Mouse (Mus musculus) thymus, adult 2 months (tissue): ENCODE measurements around the gene Zfp119b. TPM values are rescaled to one million over a fixed set of nuclear protein-coding genes. Genes with fewer than 3 reads are reported as not detected.

ENCODE experiments used
- DNase-seq: peaks from one replicate; pipeline ENCODE4 v3.0.0; 2021
- H3K27ac ChIP-seq: fragments of 200-500 bp; 2 replicates; pipeline ENCODE4 v1.5.1; 2012; ENCODE audit warnings: low read length, control low read depth; ENCODE audit not compliant: control insufficient read depth, insufficient read depth
- H3K27me3 ChIP-seq: fragments of 200-500 bp; 2 replicates; pipeline ENCODE4 v1.6.1; 2012; ENCODE audit warnings: mild to moderate bottlenecking, low read length, moderate library complexity, mixed read lengths; ENCODE audit not compliant: control insufficient read depth, insufficient read depth
- H3K36me3 ChIP-seq: fragments of 200-500 bp; 2 replicates; pipeline ENCODE4 v1.6.1; 2012; ENCODE audit warnings: mild to moderate bottlenecking, low read length, moderate library complexity; ENCODE audit not compliant: control insufficient read depth, insufficient read depth
- H3K4me1 ChIP-seq: fragments of 200-500 bp; replicated peaks from 2 replicates; pipeline ENCODE4 v1.6.1; 2012; ENCODE audit warnings: low read length; ENCODE audit not compliant: control insufficient read depth, insufficient read depth
- H3K4me3 ChIP-seq: fragments of 200-500 bp; 2 replicates; pipeline ENCODE4 v1.5.1; 2012; ENCODE audit warnings: mild to moderate bottlenecking, low read length, control low read depth, moderate library complexity; ENCODE audit not compliant: control insufficient read depth, insufficient read depth
- CTCF ChIP-seq: fragments of 200-500 bp; IDR thresholded peaks from 2 replicates; pipeline ENCODE4 v1.5.1; 2012; ENCODE audit warnings: mild to moderate bottlenecking, control low read depth, low read length, moderate library complexity, borderline replicate concordance; ENCODE audit not compliant: control insufficient read depth, poor library complexity, insufficient read depth; ENCODE audit errors: extremely low read depth
- POLR2A ChIP-seq: fragments of 200-500 bp; IDR thresholded peaks from 2 replicates; pipeline ENCODE4 v1.6.1; 2012; ENCODE audit warnings: mild to moderate bottlenecking, low read length, control low read depth, moderate library complexity; ENCODE audit not compliant: control insufficient read depth, poor library complexity, insufficient read depth; ENCODE audit errors: extremely low read depth
- WGBS: fragments of 180-500 bp; shearing (Covaris S2); methylation state at CpG from one replicate; pipeline ENCODE4 v1.1.7; 2018; 5-methylcytosine and 5-hydroxymethylcytosine counted together
- polyA plus RNA-seq: library from polyadenylated mRNA; depleted of rRNA; stranded (reverse); fragments of >200 nt; gene quantifications from 2 replicates; pipeline ENCODE4 v1.2.3, GENCODE M21; 2012

Gene Zfp119b
- polyA plus RNA-seq, 1 experiment, result 0.23 TPM

DNA sequence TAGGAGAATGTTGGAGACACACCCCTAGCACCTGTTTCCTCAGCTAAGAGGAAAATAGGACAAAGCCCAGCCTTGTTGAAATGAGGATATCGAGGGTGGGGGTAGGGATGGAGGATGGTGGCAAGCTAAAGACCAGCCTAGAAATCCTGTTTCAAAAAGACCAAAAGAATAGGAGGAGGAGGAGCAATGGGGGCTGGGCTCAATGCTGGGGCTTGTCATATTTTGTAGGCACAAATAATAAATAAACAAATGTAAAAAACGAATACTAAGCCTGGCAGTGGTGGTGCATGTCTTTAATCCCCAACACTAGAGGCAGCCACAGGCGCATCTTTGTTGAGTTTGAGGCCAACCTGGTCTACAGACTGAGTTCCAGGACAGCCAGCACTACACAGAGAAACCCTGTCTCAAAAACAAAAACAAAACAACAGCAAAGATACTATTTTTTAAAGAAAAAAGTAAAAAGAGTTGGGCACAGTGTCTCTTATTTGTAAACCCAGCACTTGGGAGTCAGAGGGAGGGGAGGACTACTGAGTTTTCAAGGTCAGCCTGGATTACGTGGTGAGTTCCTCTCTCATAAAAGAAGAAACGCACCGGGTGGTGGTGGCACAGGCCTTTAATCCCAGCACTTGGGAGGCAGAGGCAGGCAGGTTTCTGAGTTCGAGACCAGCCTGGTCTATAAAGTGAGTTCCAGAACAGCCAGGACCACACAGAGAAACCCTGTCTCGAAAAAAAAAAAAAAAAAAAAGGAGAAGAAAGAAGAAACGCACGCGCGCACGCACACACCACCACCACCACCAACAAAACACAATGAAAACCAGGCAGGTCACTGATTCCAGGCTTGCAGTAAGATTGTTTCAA lies 8.7 kb upstream of the Zfp119b start:
- no peaks in the 10 kb centered on the region for H3K27me3 ChIP-seq
- no peaks in the 10 kb centered on the region for H3K36me3 ChIP-seq
- H3K27ac ChIP-seq, result no peak overlapping the region
- H3K4me1 ChIP-seq, result peaks cover 10% of the 10 kb centered on the region
- WGBS, result 85% methylated on average over 13 of the region's 13 CpGs
- TF ChIP-seq CTCF (no peak), POLR2A (no peak)
- no peak overlapping the region for H3K4me3 ChIP-seq
- DNase-seq, result no peak

DNA sequence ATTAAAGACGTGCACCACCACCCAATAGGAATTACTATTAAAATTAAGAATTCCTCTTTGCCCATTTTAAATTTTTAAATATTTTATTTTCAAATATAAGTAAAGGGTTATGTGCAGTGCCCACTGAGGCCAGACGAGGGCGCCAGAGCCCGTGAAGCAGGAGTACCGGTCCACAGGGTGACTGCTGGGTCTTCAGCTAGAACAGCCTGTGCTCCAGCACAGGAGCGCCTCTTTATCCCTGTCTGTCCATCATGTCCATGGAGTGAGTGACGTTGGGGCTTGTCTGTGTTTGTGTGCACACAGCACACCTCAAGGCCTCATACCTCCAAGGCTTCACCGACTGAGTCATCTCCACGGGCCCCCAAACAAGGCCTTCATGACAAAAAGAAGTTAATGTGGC lies 7.9 kb upstream of the Zfp119b start:
- no peaks in the 10 kb centered on the region for H3K27me3 ChIP-seq
- 37% methylated on average over 9 of the region's 9 CpGs for WGBS
- no peak overlapping the region for H3K4me3 ChIP-seq
- TF ChIP-seq POLR2A (no peak), CTCF (peak; percentile 80; the same call in 1 of the 2 replicates)
- no peak overlapping the region for H3K27ac ChIP-seq
- DNase-seq, result peak; percentile 68
- H3K4me1 ChIP-seq, result peaks cover 10% of the 10 kb centered on the region
- no peaks in the 10 kb centered on the region for H3K36me3 ChIP-seq

DNA sequence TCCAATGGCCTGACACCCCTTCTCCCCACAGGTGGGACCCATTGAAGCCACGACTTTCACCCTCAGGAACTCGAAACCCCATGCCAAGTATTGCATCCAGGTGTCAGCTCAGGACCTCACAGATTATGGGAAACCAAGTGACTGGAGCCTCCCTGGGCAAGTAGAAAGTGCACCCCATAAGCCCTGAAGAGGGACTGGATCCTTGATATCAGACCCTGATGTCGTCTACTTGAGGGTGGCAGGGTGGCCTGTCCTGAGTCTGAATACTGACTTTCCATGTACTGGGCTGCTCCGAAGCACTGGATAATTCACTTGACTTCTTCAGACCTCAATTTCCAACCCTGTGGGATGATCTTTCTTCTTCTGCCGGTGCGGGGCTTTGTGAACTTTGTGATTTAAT lies 7.3 kb upstream of the Zfp119b start:
- 87% methylated on average over 6 of the region's 6 CpGs for WGBS
- TF ChIP-seq CTCF, result no peak
- TF ChIP-seq POLR2A, result no peak
- H3K27me3 ChIP-seq, result no peaks in the 10 kb centered on the region
- H3K27ac ChIP-seq, result no peak overlapping the region
- no peak for DNase-seq
- no peak overlapping the region for H3K4me3 ChIP-seq
- H3K4me1 ChIP-seq, result peaks cover 10% of the 10 kb centered on the region
- H3K36me3 ChIP-seq, result no peaks in the 10 kb centered on the region

DNA sequence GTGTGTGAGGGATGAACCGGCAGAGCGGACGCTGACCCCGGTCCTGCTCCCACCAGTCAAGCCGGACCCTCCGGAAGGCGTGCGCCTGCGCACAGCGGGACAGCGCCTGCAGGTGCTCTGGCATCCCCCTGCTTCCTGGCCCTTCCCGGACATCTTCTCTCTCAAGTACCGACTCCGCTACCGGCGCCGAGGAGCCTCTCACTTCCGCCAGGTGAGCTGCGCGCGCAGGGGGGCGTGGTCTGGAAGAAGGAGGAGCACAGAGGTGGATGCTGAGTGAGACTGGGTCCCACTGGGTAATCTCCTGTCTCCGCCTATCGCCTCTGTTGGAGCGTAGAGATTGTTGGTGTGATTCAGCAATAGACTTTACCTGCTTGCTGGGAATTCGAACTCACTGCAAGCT lies 6.8 kb upstream of the Zfp119b start:
- DNase-seq, result no peak
- Histone ChIP-seq H3K4me3 (no peak overlapping the region), H3K27ac (no peak overlapping the region)

DNA sequence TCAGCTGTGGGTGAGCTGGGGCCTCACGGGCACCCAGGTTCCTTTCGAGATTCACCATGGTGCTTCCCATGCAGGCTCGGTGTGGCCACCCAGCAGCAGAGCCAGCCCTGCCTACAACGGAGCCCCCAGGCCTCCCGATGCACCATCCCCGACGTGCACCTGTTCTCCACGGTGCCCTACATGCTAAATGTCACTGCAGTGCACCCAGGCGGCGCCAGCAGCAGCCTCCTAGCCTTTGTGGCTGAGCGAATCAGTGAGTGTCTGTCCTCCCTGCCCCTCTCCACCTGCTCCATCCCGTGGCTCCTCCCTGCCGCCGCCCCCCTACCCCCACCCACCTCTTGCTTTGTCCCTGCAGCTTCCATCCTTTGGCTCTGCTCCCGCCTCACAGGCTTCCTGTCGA lies 4.9 kb upstream of the Zfp119b start:
- 48% methylated on average over 16 of the region's 16 CpGs for WGBS
- TF ChIP-seq CTCF (no peak), POLR2A (no peak)
- no peak overlapping the region for H3K4me3 ChIP-seq
- peaks cover 5% of the 10 kb centered on the region for H3K4me1 ChIP-seq
- no peaks in the 10 kb centered on the region for H3K27me3 ChIP-seq
- DNase-seq, result no peak
- H3K36me3 ChIP-seq, result no peaks in the 10 kb centered on the region
- H3K27ac ChIP-seq, result no peak overlapping the region

More for the DNA sequence above, 6.8 kb upstream of the Zfp119b start:
- no peaks in the 10 kb centered on the region for H3K36me3 ChIP-seq
- TF ChIP-seq POLR2A (no peak), CTCF (no peak)
- 95% methylated on average over 26 of the region's 26 CpGs for WGBS
- H3K27me3 ChIP-seq, result no peaks in the 10 kb centered on the region
- H3K4me1 ChIP-seq, result peaks cover 10% of the 10 kb centered on the region

DNA sequence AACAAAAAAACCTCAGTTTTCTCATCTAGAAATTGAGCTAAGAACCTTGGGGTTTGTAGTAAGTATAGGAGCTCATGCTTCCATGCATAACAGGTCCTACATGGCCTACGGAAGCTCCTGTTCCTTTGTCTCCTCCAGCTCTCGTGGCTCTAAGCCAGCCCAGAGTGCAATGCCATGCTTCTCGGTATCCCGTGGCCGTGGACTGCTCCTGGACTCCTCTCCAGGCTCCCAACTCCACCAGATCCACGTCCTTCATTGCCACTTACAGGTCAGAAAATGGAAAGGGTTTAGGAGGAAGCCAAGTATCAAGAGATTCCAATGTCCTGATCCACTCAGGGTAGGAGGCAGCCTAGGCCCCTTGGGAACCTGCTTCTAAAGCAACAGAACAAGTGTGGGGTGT lies 4.5 kb upstream of the Zfp119b start:
- Histone ChIP-seq H3K4me1 (peaks cover 5% of the 10 kb centered on the region), H3K4me3 (no peak overlapping the region), H3K36me3 (no peaks in the 10 kb centered on the region), H3K27me3 (no peaks in the 10 kb centered on the region), H3K27ac (no peak overlapping the region)
- DNase-seq, result no peak
- WGBS, result 83% methylated on average over 6 of the region's 6 CpGs
- TF ChIP-seq POLR2A (no peak), CTCF (no peak)
